Mouse (Mus musculus): ENCODE results near the gene Dctn1. TPM values are rescaled to one million over a fixed set of nuclear protein-coding genes. Genes with fewer than 3 reads are reported as not detected.

Dctn1 gene
- polyA plus RNA-seq, 1 experiment from 2014 or later: 24.1 TPM

DNA sequence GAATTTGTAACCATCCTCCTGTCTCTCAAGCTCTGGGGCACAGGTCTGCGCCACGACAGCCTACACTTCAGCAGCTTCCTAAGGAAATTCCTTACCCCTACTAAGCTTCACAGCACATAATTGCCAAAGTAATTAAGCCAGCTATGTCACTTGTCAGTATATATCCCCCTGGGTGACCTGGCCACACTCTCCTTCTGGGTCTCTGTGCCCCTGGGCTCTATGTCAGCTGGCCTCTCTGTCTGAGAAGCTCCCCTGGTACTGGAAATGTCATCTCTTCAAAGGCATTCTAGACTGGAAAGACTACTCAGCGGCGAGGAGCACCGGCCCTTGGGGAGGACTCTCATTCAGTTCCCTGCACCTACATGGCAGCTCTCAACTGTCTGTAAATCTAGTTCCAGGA, 42.8 kb upstream of the Dctn1 start:
- Histone ChIP-seq H3K9me3 (replicated peaks) (no peaks in the 10 kb centered on the region), H3K27me3 (no peaks in the 10 kb centered on the region), H3K4me2 (peak overlapping the region; percentile 100), H3K4me1 (replicated peaks) (peaks cover 69% of the 10 kb centered on the region), H3K27ac (replicated peaks) (0 out of 2 replicates have a peak overlapping the region, but pooled peaks have one; percentile 2), H3K4me3 (replicated peaks) (peak overlapping the region; percentile 77; the same call in 1 of the 2 replicates), H3K9ac (no peak overlapping the region; the same call in 1 of the 2 replicates), H3K36me3 (replicated peaks) (peaks cover 24% of the 10 kb centered on the region)
- no peak for ATAC-seq (ENCODE audit: insufficient read depth)
- WGBS (ENCODE audit: insufficient replicate concordance): 90% methylated on average over 5 of the region's 5 CpGs

DNA sequence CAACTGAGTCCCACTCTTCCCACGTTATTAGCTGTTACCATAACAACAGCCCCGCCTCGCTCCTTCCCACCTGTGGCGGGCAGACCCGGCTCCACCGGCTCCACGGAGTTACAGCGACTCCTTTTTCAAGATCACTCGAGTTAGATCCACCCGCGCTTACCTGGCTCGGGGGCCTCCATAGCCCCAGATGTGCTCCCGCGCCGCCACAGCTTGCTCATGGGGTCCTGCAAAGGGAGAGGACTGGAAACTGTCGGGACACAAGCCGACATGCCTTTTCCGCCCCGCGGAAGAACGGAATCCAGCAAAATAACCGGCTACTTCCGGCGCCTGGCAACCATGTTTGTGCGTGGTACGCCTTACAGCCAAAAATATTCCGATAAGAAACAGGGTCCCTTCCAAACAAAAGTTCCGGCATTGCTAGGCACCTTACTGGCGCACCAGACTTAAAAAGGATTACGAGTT, 40.8 kb upstream of the Dctn1 start:
- Histone ChIP-seq H3K36me3 (replicated peaks) (peaks cover 6% of the 10 kb centered on the region; the same call in 1 of the 2 replicates), H3K4me1 (replicated peaks) (peaks cover 50% of the 10 kb centered on the region), H3K9me3 (replicated peaks) (no peaks in the 10 kb centered on the region), H3K9ac (peak overlapping the region; percentile 82), H3K27ac (replicated peaks) (peak overlapping the region; percentile 90), H3K4me2 (peak overlapping the region; percentile 91), H3K27me3 (no peaks in the 10 kb centered on the region), H3K4me3 (replicated peaks) (peak overlapping the region; percentile 84)
- WGBS (ENCODE audit: insufficient replicate concordance): under 1% methylated on average over 30 of the region's 30 CpGs
- no peak for ATAC-seq (ENCODE audit: insufficient read depth)

GRCm38 (mm10) chr6:83125331-83125730, 40.4 kb upstream of the Dctn1 start, which contains the start of gene Ino80b:
Ino80b (minus strand) TSS chr6:83125431.
- Histone ChIP-seq H3K4me1 (replicated peaks) (peaks cover 45% of the 10 kb centered on the region), H3K36me3 (replicated peaks) (peaks cover 6% of the 10 kb centered on the region; the same call in 1 of the 2 replicates), H3K4me2 (peak within 1 kb of the TSS; percentile 91), H3K27me3 (no peaks in the 10 kb centered on the region), H3K27ac (replicated peaks) (peak within 1 kb of the TSS; percentile 90), H3K9ac (peak within 1 kb of the TSS; percentile 82), H3K9me3 (replicated peaks) (no peaks in the 10 kb centered on the region), H3K4me3 (replicated peaks) (peak within 1 kb of the TSS; percentile 84)
- 33% methylated on average over 5 of the region's 5 CpGs for WGBS (ENCODE audit: insufficient replicate concordance)
- ATAC-seq (ENCODE audit: insufficient read depth): no peak

- Histone ChIP-seq H3K4me3 (replicated peaks) (no peak overlapping the region), H3K27ac (replicated peaks) (no peak overlapping the region), H3K9ac (no peak overlapping the region), H3K9me3 (replicated peaks) (no peaks in the 10 kb centered on the region), H3K36me3 (replicated peaks) (peaks cover 6% of the 10 kb centered on the region; the same call in 1 of the 2 replicates), H3K4me2 (no peak overlapping the region), H3K4me1 (replicated peaks) (peaks cover 39% of the 10 kb centered on the region), H3K27me3 (no peaks in the 10 kb centered on the region)
- ATAC-seq (ENCODE audit: insufficient read depth): no peak
- WGBS (ENCODE audit: insufficient replicate concordance): 83% methylated on average over 5 of the region's 5 CpGs
Measured at GRCm38 (mm10) chr6:83127419-83127818, 38.3 kb upstream of the Dctn1 start.

- 36% methylated on average over 6 of the region's 6 CpGs for WGBS (ENCODE audit: insufficient replicate concordance)
- H3K4me2 ChIP-seq: peak overlapping the region; percentile 37
- H3K27ac ChIP-seq (replicated peaks): peak overlapping the region; percentile 78
- no peak overlapping the region for H3K9ac ChIP-seq
- H3K9me3 ChIP-seq (replicated peaks): no peaks in the 10 kb centered on the region
- peaks cover 21% of the 10 kb centered on the region for H3K27me3 ChIP-seq
- no peaks in the 10 kb centered on the region for H3K36me3 ChIP-seq (replicated peaks)
- H3K4me1 ChIP-seq (replicated peaks): peaks cover 29% of the 10 kb centered on the region
- H3K4me3 ChIP-seq (replicated peaks): no peak overlapping the region
- peak; percentile 70 for ATAC-seq (ENCODE audit: insufficient read depth)
Measured at GRCm38 (mm10) chr6:83131469-83132034, 34.2 kb upstream of the Dctn1 start.

DNA sequence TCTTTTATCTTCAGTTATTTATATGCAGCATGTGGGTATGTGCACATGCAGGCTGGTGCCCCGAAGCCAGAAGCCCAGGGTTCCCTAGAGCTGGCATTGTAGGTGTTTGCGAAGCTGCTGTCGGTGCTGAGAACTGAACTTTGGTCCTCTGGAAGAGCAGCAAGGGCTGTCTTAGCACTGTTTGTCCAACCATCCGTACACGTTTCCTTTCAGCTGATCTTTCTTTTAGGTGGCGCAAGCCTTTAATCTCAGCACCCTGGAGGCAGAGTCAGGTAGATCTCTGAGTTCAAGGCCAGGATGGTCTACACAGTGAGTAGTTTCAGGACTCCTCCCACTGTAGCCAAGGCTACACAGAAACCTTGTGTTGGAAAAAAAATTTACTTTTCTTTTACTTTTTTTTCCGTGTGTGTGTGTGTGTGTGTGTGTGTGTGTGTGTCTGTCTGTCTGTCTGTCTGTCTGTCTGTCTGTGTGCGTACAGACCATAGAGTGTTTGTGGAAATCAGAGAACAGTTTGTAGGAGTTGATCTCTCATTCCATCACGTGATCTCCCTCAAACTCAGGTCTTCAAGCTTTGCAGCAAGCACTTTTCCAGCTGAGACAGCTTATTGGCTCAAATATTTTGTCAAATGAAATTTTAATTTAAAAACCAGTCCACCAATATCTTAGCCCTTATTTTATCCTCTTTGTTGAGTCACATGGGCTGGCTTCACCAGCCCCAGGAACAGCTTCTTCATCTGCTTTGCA, 33.4 kb upstream of the Dctn1 start:
- 67% methylated on average over 9 of the region's 9 CpGs for WGBS (ENCODE audit: insufficient replicate concordance)
- Histone ChIP-seq H3K4me2 (peak overlapping the region; percentile 18; the same call in 1 of the 2 replicates), H3K9ac (no peak overlapping the region), H3K27me3 (peaks cover 29% of the 10 kb centered on the region), H3K4me1 (replicated peaks) (peaks cover 34% of the 10 kb centered on the region), H3K36me3 (replicated peaks) (no peaks in the 10 kb centered on the region), H3K27ac (replicated peaks) (peak overlapping the region; percentile 68), H3K9me3 (replicated peaks) (no peaks in the 10 kb centered on the region), H3K4me3 (replicated peaks) (no peak overlapping the region)
- ATAC-seq (ENCODE audit: insufficient read depth): peak; percentile 26; the same call in 1 of the 2 replicates

- H3K4me3 ChIP-seq (replicated peaks): no peak overlapping the region
- H3K27ac ChIP-seq (replicated peaks): no peak overlapping the region
- ATAC-seq (ENCODE audit: insufficient read depth): no peak
- 40% methylated on average over 3 of the region's 3 CpGs for WGBS (ENCODE audit: insufficient replicate concordance)
- H3K4me2 ChIP-seq: no peak overlapping the region
- no peak overlapping the region for H3K9ac ChIP-seq
- H3K27me3 ChIP-seq: peaks cover 48% of the 10 kb centered on the region
- no peaks in the 10 kb centered on the region for H3K36me3 ChIP-seq (replicated peaks)
- peaks cover 53% of the 10 kb centered on the region for H3K4me1 ChIP-seq (replicated peaks)
- H3K9me3 ChIP-seq (replicated peaks): no peaks in the 10 kb centered on the region
Measured at GRCm38 (mm10) chr6:83134226-83134625, 31.5 kb upstream of the Dctn1 start.

GRCm38 (mm10) chr6:83134951-83135513, 30.7 kb upstream of the Dctn1 start, which contains the start of gene Rtkn:
Rtkn (plus strand) TSS chr6:83135463.
- no peak for ATAC-seq (ENCODE audit: insufficient read depth)
- Histone ChIP-seq H3K4me3 (replicated peaks) (peak within 1 kb of the TSS; percentile 55), H3K9ac (no peak within 1 kb of the TSS), H3K36me3 (replicated peaks) (no peaks in the 10 kb centered on the region), H3K27me3 (peaks cover 56% of the 10 kb centered on the region), H3K9me3 (replicated peaks) (no peaks in the 10 kb centered on the region), H3K4me2 (peak within 1 kb of the TSS; percentile 64), H3K4me1 (replicated peaks) (peaks cover 55% of the 10 kb centered on the region), H3K27ac (replicated peaks) (peak within 1 kb of the TSS; percentile 81)
- 57% methylated on average over 7 of the region's 7 CpGs for WGBS (ENCODE audit: insufficient replicate concordance)

- Histone ChIP-seq H3K36me3 (replicated peaks) (no peaks in the 10 kb centered on the region), H3K4me3 (replicated peaks) (peak overlapping the region; percentile 55), H3K27ac (replicated peaks) (peak overlapping the region; percentile 81; the same call in 1 of the 2 replicates), H3K9ac (no peak overlapping the region), H3K4me1 (replicated peaks) (peaks cover 54% of the 10 kb centered on the region), H3K27me3 (peaks cover 60% of the 10 kb centered on the region), H3K9me3 (replicated peaks) (no peaks in the 10 kb centered on the region), H3K4me2 (peak overlapping the region; percentile 64)
- ATAC-seq (ENCODE audit: insufficient read depth): no peak
- 18% methylated on average over 37 of the region's 37 CpGs for WGBS (ENCODE audit: insufficient replicate concordance)
Measured at GRCm38 (mm10) chr6:83135571-83136161, 30.1 kb upstream of the Dctn1 start.

- peak overlapping the region; percentile 81 for H3K27ac ChIP-seq (replicated peaks)
- H3K4me1 ChIP-seq (replicated peaks): peaks cover 47% of the 10 kb centered on the region
- H3K27me3 ChIP-seq: peaks cover 65% of the 10 kb centered on the region
- peak overlapping the region; percentile 64 for H3K4me2 ChIP-seq
- H3K9ac ChIP-seq: peak overlapping the region; percentile 51; the same call in 1 of the 2 replicates
- H3K36me3 ChIP-seq (replicated peaks): no peaks in the 10 kb centered on the region
- 29% methylated on average over 5 of the region's 5 CpGs for WGBS (ENCODE audit: insufficient replicate concordance)
- H3K4me3 ChIP-seq (replicated peaks): peak overlapping the region; percentile 55
- ATAC-seq (ENCODE audit: insufficient read depth): no peak
- no peaks in the 10 kb centered on the region for H3K9me3 ChIP-seq (replicated peaks)
Measured at GRCm38 (mm10) chr6:83136291-83136880, 29.3 kb upstream of the Dctn1 start.

All from liver, embryonic 15.5 days (tissue).